Mouse (Mus musculus) colon, adult 2 months (tissue): ENCODE data around the gene Lin7c. TPM values are rescaled to one million over a fixed set of nuclear protein-coding genes. Genes with fewer than 3 reads are reported as not detected.

ENCODE experiments used
- polyA plus RNA-seq: library from polyadenylated mRNA; depleted of rRNA; stranded (reverse); fragments of >200 nt; gene quantifications from 2 replicates; pipeline ENCODE4 v1.2.3, GENCODE M21; 2012; rRNA removed

Lin7c gene
- polyA plus RNA-seq = 6.3 and 6.9 TPM in 2 replicates

DNA sequence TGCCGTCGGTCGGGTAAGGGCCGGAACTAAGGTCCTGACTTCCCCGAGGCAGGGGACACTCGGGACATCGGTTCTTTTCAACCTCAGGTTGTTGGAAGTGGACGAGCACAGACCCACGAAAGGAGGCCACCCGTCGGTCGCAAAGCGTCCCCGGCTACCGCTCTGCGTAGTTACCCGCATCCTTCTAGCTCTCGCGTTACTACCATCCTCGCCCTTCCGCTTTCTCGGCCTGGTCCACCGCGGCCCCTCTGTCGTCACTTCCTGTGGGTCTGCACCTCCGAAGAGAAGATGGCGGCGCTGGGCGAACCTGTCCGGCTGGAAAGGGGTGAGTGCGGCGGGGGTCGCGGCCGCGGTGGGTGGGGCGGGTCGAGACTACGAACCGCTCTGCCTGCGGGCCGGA lies at the start of gene Lin7c:
TSS of gene Lin7c (plus strand) at position 257 of the 400 bp plus-strand sequence.

DNA sequence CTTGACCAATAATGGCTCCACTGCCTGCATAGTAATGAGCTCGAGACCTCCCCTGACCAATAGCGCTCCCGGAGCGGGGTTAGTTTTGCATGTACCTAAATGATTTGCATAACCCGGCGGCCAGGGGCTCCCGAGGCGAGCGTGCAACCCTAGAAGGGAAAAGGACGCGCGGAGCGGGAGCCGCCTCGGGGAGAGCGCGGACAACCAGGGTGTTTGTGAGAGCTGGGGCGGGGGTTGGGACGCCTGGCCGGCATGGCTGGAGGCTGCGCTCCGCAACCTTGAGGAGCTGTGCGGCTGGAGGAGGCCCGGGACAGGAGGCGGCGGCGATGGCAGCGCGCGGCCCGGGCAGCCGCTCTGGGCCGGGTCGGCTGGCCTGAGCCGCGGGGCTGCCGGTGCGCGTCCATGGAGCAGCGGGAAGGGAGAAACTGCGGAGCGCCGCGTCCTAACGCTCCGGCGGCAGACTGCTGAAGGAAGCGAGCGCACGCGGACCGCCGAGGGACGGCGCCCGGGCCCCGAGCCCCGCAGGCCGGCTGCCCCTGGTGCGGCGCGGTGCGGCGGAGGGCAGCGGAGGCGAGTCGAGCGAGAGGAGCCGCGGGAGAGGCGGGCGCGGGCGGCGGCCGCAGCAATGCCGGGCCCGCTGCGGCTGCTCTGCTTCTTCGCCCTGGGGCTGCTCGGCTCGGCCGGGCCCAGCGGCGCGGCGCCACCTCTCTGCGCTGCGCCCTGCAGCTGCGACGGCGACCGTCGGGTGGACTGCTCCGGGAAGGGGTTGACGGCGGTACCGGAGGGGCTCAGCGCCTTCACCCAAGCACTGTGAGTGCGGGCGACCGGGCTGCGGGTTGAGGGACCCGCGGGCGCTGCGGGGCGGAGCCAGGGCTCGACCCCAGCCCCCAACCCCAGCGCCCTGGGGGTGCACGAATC lies 27.1 kb downstream of the Lin7c start, which contains the start of gene Lgr4:
TSS of gene Lgr4 (plus strand) at position 152 of the 918 bp plus-strand sequence.

Other genes starting within 250 kb of the Lin7c start
- gene Bdnf, start 216.2 kb upstream of the Lin7c start, polyA plus RNA-seq = 0.09 and 0.31 TPM in 2 replicates
- gene Lgr4, start 26.8 kb downstream of the Lin7c start, polyA plus RNA-seq = 45.6 and 96.0 TPM in 2 replicates
- 11.5 TPM in 2 replicates for gene Ccdc34, start 127.0 kb downstream of the Lin7c start, polyA plus RNA-seq